Mouse (Mus musculus) E14TG2a.4 (cell line): ENCODE results near the gene Arhgap15.

ENCODE experiments used
- CTCF ChIP-seq: conservative IDR thresholded peaks from 2 replicates; pipeline ENCODE4 v1.5.1; 2014; ENCODE audit warnings: low read length
- POU5F1 ChIP-seq: IDR thresholded peaks from 2 replicates; pipeline ENCODE4 v1.6.1; 2014; ENCODE audit warnings: low read length, borderline replicate concordance

DNA sequence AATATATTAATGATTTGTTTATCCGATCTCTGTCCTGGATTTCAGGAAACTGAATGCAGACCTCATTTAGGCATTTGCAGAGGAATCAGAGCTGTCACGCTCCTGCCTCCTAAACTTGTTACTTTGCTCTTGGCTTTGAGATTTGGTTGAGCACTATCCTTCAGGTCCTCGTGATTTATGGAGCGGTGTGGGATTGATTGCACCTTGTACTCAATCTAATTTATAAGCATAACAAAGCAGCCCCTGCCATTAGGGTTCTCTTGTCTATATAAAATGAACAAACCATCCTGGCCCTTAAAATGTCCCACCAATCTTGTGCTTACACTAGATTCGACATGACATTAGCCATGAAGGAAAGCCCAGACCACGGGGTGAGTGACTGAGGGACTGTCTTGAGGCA lies 43.0 kb downstream of the Arhgap15 start:
- TF ChIP-seq CTCF (no peak), POU5F1 (no peak)
